Mouse (Mus musculus): ENCODE results near the gene Abat. TPM values are rescaled to one million over a fixed set of nuclear protein-coding genes. Genes with fewer than 3 reads are reported as not detected.
"Not testable (repeated sequence)": the region's sequence is repeated elsewhere in the genome, so short reads cannot be mapped to it uniquely, and the experiment has no call there.

Abat gene
- polyA plus RNA-seq, 1 experiment from 2014 or later = 22.8 TPM

DNA sequence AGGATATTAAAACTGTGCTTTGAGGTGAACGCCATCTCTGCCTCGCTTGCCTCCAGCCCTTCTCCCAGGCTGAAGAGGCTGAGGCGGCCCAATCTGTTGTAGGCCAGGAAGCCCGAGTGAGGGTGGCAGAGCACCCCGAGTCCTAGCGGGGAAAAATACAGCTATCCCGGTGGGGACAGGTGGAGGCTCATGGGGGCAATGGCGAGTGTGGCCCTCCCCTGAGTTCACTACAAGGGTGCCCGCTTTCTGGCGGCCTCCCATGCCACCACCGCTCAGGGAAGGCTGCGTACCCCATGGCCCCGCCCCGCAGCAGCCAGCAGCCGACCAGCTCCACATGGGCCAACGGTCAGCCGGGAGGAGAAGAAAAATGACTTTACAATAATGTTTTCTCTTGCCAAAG lies 46.9 kb downstream of the Abat start:
- no peak for ATAC-seq (ENCODE audit: insufficient number of reproducible peaks, low FRiP score, low TSS enrichment, low read depth)
- H3K4me3 ChIP-seq (replicated peaks) = no peak overlapping the region
- 88% methylated on average over 17 of the region's 17 CpGs for WGBS
- no peak overlapping the region for H3K9ac ChIP-seq
- no peaks in the 10 kb centered on the region for H3K4me1 ChIP-seq
- 0 out of 2 replicates have a peak, but pooled peaks cover 3% of the 10 kb centered on the region for H3K36me3 ChIP-seq
- H3K27ac ChIP-seq (replicated peaks) = no peak overlapping the region
- H3K9me3 ChIP-seq (replicated peaks) = peaks cover 4% of the 10 kb centered on the region; the same call in 1 of the 2 replicates
- H3K4me2 ChIP-seq (replicated peaks) = no peak overlapping the region
- H3K27me3 ChIP-seq = no peaks in the 10 kb centered on the region

GRCm38 (mm10) chr16:8561101-8561500 lies 47.9 kb downstream of the Abat start:
- H3K27ac ChIP-seq (replicated peaks); H3K4me1 ChIP-seq; H3K27me3 ChIP-seq; H3K4me2 ChIP-seq (replicated peaks); H3K9me3 ChIP-seq (replicated peaks); H3K4me3 ChIP-seq (replicated peaks); ATAC-seq (ENCODE audit: insufficient number of reproducible peaks, low FRiP score, low TSS enrichment, low read depth); H3K9ac ChIP-seq; H3K36me3 ChIP-seq: not testable (repeated sequence)
- WGBS = 37% methylated on average over 4 of the region's 4 CpGs

- H3K4me2 ChIP-seq (replicated peaks); H3K4me3 ChIP-seq (replicated peaks); H3K27ac ChIP-seq (replicated peaks); H3K9me3 ChIP-seq (replicated peaks); H3K36me3 ChIP-seq; H3K4me1 ChIP-seq; H3K9ac ChIP-seq; ATAC-seq (ENCODE audit: insufficient number of reproducible peaks, low FRiP score, low TSS enrichment, low read depth); H3K27me3 ChIP-seq: not testable (repeated sequence)
- WGBS = 46% methylated on average over 4 of the region's 4 CpGs
Measured at GRCm38 (mm10) chr16:8561856-8562255, 48.6 kb downstream of the Abat start.

DNA sequence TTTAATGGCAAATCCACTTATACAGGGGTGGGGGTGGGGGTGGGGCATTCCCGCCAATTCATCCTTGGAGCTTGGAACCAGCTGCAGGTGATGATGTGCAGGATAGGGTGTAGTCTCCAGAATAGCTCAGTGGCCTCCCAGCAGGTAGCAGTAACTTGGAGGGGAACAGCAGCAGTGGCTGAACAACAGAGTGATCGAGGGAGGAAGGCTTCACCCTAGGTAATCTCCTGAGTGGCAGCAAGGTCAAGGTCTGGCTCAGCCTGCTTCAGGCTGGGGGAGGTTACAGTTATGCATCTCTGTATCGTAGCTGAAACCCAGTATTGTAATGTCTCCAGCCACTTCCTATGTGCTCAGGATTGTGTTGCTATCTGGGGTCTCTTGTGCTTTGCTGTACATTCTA lies 49.6 kb downstream of the Abat start:
- H3K4me3 ChIP-seq (replicated peaks); H3K9me3 ChIP-seq (replicated peaks); ATAC-seq (ENCODE audit: insufficient number of reproducible peaks, low FRiP score, low TSS enrichment, low read depth); H3K36me3 ChIP-seq; H3K4me1 ChIP-seq; H3K4me2 ChIP-seq (replicated peaks); H3K9ac ChIP-seq; H3K27me3 ChIP-seq; H3K27ac ChIP-seq (replicated peaks): not testable (repeated sequence)
- 62% methylated on average over 3 of the region's 3 CpGs for WGBS

GRCm38 (mm10) chr16:8564836-8565235 lies 51.6 kb downstream of the Abat start:
- Histone ChIP-seq H3K9me3 (replicated peaks) (0 out of 2 replicates have a peak, but pooled peaks cover 4% of the 10 kb centered on the region), H3K4me1 (no peaks in the 10 kb centered on the region), H3K27ac (replicated peaks) (no peak overlapping the region), H3K4me3 (replicated peaks) (no peak overlapping the region), H3K4me2 (replicated peaks) (no peak overlapping the region), H3K9ac (no peak overlapping the region), H3K36me3 (0 out of 2 replicates have a peak, but pooled peaks cover 3% of the 10 kb centered on the region), H3K27me3 (no peaks in the 10 kb centered on the region)
- 77% methylated on average over 2 of the region's 2 CpGs for WGBS
- ATAC-seq (ENCODE audit: insufficient number of reproducible peaks, low FRiP score, low TSS enrichment, low read depth) = no peak

GRCm38 (mm10) chr16:8565539-8565938 lies 52.3 kb downstream of the Abat start:
- H3K9ac ChIP-seq = no peak overlapping the region
- WGBS = 88% methylated on average over 2 of the region's 2 CpGs
- no peaks in the 10 kb centered on the region for H3K36me3 ChIP-seq
- no peak overlapping the region for H3K27ac ChIP-seq (replicated peaks)
- no peaks in the 10 kb centered on the region for H3K9me3 ChIP-seq (replicated peaks)
- H3K4me2 ChIP-seq (replicated peaks) = no peak overlapping the region
- ATAC-seq (ENCODE audit: insufficient number of reproducible peaks, low FRiP score, low TSS enrichment, low read depth) = no peak
- no peaks in the 10 kb centered on the region for H3K4me1 ChIP-seq
- no peak overlapping the region for H3K4me3 ChIP-seq (replicated peaks)
- no peaks in the 10 kb centered on the region for H3K27me3 ChIP-seq

- no peak for ATAC-seq (ENCODE audit: insufficient number of reproducible peaks, low FRiP score, low TSS enrichment, low read depth)
- Histone ChIP-seq H3K27me3 (no peaks in the 10 kb centered on the region), H3K4me3 (replicated peaks) (no peak overlapping the region), H3K9me3 (replicated peaks) (no peaks in the 10 kb centered on the region), H3K36me3 (no peaks in the 10 kb centered on the region), H3K4me2 (replicated peaks) (no peak overlapping the region), H3K9ac (no peak overlapping the region), H3K4me1 (no peaks in the 10 kb centered on the region), H3K27ac (replicated peaks) (no peak overlapping the region)
- WGBS = 12% methylated on average over 3 of the region's 3 CpGs
Measured at GRCm38 (mm10) chr16:8566115-8566711, 53.0 kb downstream of the Abat start.

DNA sequence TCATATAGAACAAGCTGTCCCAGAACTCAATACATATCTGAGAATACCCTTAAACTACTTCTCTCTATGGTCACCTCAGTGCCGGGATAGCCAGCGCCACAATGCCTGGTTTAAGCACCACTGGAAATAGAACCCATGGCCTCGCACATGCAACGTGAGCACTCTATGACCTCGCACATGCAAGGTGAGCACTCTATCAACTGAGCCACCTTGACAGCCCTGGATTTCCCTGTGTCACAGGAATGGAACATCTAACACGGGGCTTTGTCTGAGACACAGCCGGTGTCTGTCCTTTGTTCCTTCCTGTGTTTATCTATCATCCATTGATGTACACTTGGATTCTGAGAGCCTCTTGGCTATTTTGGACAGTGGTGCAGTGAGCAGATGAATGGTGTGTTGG lies 55.7 kb downstream of the Abat start:
- 88% methylated on average over 7 of the region's 7 CpGs for WGBS
- no peak overlapping the region for H3K9ac ChIP-seq
- no peak overlapping the region for H3K4me2 ChIP-seq (replicated peaks)

GRCm38 (mm10) chr16:8570336-8570735 lies 57.1 kb downstream of the Abat start:
- Histone ChIP-seq H3K4me2 (replicated peaks) (no peak overlapping the region), H3K9me3 (replicated peaks) (no peaks in the 10 kb centered on the region), H3K27ac (replicated peaks) (no peak overlapping the region), H3K4me1 (no peaks in the 10 kb centered on the region), H3K4me3 (replicated peaks) (no peak overlapping the region), H3K9ac (no peak overlapping the region), H3K36me3 (peaks cover 5% of the 10 kb centered on the region; the same call in 1 of the 2 replicates), H3K27me3 (no peaks in the 10 kb centered on the region)
- 80% methylated on average over 12 of the region's 12 CpGs for WGBS
- ATAC-seq (ENCODE audit: insufficient number of reproducible peaks, low FRiP score, low TSS enrichment, low read depth) = no peak

More for the DNA sequence above, 55.7 kb downstream of the Abat start:
- Histone ChIP-seq H3K27me3 (no peaks in the 10 kb centered on the region), H3K36me3 (peaks cover 3% of the 10 kb centered on the region; the same call in 1 of the 2 replicates), H3K27ac (replicated peaks) (no peak overlapping the region), H3K4me1 (no peaks in the 10 kb centered on the region), H3K4me3 (replicated peaks) (no peak overlapping the region), H3K9me3 (replicated peaks) (no peaks in the 10 kb centered on the region)
- ATAC-seq (ENCODE audit: insufficient number of reproducible peaks, low FRiP score, low TSS enrichment, low read depth) = no peak

DNA sequence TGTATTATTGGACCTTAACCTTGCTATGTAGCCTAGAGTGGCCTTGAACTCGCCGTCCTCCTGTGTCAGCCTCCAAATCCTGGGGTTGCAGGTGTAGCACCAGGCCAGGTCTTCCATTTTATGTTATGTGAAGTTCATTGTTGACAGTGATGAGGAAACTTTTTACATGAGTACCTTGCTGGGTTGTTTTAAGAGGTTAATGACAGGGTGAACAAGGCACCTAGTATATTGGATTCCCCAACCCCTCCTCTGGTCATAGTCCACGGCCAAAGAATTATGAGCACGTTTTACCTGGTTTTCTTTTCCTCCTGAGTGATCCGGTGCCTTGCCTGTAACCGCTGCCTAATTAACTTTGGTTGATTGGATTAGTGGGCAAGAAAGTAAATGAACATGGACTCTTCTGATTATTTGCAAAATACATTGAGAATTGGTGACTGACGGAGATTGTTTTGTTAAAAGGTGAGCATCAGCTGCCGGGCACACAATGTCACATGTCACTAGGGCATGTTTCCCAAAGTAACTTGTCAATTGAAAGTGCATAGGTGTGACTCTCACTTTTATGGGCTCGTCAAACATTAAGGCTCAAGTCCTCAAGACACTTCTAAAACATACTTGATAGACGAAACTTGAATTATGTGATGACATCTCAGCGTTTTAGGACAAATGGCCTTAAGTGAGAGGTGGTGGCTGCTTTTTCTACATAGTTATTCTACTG lies 57.8 kb downstream of the Abat start:
- no peak for ATAC-seq (ENCODE audit: insufficient number of reproducible peaks, low FRiP score, low TSS enrichment, low read depth)
- Histone ChIP-seq H3K27me3 (no peaks in the 10 kb centered on the region), H3K36me3 (peaks cover 5% of the 10 kb centered on the region; the same call in 1 of the 2 replicates), H3K9me3 (replicated peaks) (no peaks in the 10 kb centered on the region), H3K27ac (replicated peaks) (no peak overlapping the region), H3K9ac (no peak overlapping the region), H3K4me1 (no peaks in the 10 kb centered on the region), H3K4me2 (replicated peaks) (no peak overlapping the region), H3K4me3 (replicated peaks) (no peak overlapping the region)
- WGBS = 82% methylated on average over 11 of the region's 11 CpGs

DNA sequence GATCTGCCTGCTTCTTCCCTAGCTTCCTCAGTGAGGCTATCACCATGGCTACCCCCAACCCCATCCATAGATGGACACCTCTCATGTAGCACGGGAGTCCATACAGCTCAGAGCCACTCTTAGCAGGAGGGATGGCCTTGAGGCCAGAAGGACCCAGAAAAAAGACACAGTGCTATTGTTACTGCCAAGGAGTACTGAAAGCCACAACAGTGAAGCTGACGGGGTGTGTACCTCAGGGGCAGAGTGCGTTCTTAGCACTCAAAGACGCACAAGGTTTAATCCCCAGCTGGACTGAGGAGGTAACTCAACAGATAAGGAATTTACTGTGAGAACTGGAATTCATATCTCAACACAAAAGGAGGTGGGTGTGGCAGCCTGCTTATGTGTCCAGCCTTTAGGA lies 59.8 kb downstream of the Abat start:
- WGBS = 68% methylated on average over 4 of the region's 4 CpGs
- H3K4me2 ChIP-seq (replicated peaks) = no peak overlapping the region

More for the DNA sequence above, 59.8 kb downstream of the Abat start:
- no peak overlapping the region for H3K27ac ChIP-seq (replicated peaks)
- H3K9ac ChIP-seq = no peak overlapping the region
- no peaks in the 10 kb centered on the region for H3K9me3 ChIP-seq (replicated peaks)
- no peak overlapping the region for H3K4me3 ChIP-seq (replicated peaks)
- H3K27me3 ChIP-seq = no peaks in the 10 kb centered on the region
- no peak for ATAC-seq (ENCODE audit: insufficient number of reproducible peaks, low FRiP score, low TSS enrichment, low read depth)
- no peaks in the 10 kb centered on the region for H3K4me1 ChIP-seq
- peaks cover 5% of the 10 kb centered on the region; the same call in 1 of the 2 replicates for H3K36me3 ChIP-seq

All from embryonic facial prominence, embryonic 15.5 days (tissue).